Mouse (Mus musculus) liver, embryonic 12.5 days (tissue): ENCODE data around the gene Rnf187. TPM values are rescaled to one million over a fixed set of nuclear protein-coding genes. Genes with fewer than 3 reads are reported as not detected.
A peak's percentile ranks its signal among the peaks of the same experiment; 100 is the strongest.

Experiments
- ATAC-seq: fragments of 200-750 bp; cut with Nextera tagmentation; 2 replicates; pipeline ENCODE4 v1.8.0; 2017; ENCODE audit warnings: moderate number of reproducible peaks, mild to moderate bottlenecking, moderate library complexity
- H3K27ac ChIP-seq: fragments of 300-500 bp; sonication (generic); 2 replicates; pipeline ENCODE4 v1.5.1; 2016; ENCODE audit warnings: mild to moderate bottlenecking
- H3K27me3 ChIP-seq: fragments of 300-500 bp; sonication (generic); replicated peaks from 2 replicates; pipeline ENCODE4 v1.6.1; 2016; ENCODE audit warnings: mild to moderate bottlenecking, moderate library complexity
- H3K36me3 ChIP-seq: fragments of 300-500 bp; sonication (generic); 2 replicates; pipeline ENCODE4 v1.6.1; 2016; ENCODE audit warnings: mild to moderate bottlenecking, moderate library complexity
- H3K4me1 ChIP-seq: fragments of 300-500 bp; sonication (generic); 2 replicates; pipeline ENCODE4 v1.6.1; 2016
- H3K4me2 ChIP-seq: fragments of 300-500 bp; sonication (generic); 2 replicates; pipeline ENCODE4 v1.6.1; 2016; ENCODE audit warnings: mild to moderate bottlenecking, moderate library complexity
- H3K4me3 ChIP-seq: fragments of 300-500 bp; sonication (generic); 2 replicates; pipeline ENCODE4 v1.5.1; 2016; ENCODE audit warnings: mild to moderate bottlenecking, moderate library complexity
- H3K9ac ChIP-seq: fragments of 300-500 bp; sonication (generic); 2 replicates; pipeline ENCODE4 v1.6.1; 2016; ENCODE audit warnings: mild to moderate bottlenecking, moderate library complexity
- H3K9me3 ChIP-seq: fragments of 300-500 bp; sonication (generic); replicated peaks from 2 replicates; pipeline ENCODE4 v1.6.1; 2016; ENCODE audit warnings: mild to moderate bottlenecking, moderate library complexity
- WGBS: fragments of 180-500 bp; shearing (Covaris S2); methylation state at CpG from one replicate; pipeline ENCODE4 v1.1.7; 2016; ENCODE audit not compliant: insufficient replicate concordance; 5-methylcytosine and 5-hydroxymethylcytosine counted together
- polyA plus RNA-seq: library from polyadenylated mRNA; unstranded; fragments of >200 nt; fragmentation: Nextera tagmentation; extraction: Ambion mirVana; gene quantifications from 2 replicates; pipeline ENCODE4 v1.2.1, GENCODE M21; 2016

Gene Rnf187
- polyA plus RNA-seq, 1 experiment from 2014 or later = 207 TPM

GRCm38 (mm10) chr11:58978027-58978705 lies 39.5 kb upstream of the Rnf187 start, which contains the start of gene Trim11:
TSS of gene Trim11 (plus strand) at chr11:58978093.
- peaks cover 73% of the 10 kb centered on the region for H3K4me1 ChIP-seq

DNA sequence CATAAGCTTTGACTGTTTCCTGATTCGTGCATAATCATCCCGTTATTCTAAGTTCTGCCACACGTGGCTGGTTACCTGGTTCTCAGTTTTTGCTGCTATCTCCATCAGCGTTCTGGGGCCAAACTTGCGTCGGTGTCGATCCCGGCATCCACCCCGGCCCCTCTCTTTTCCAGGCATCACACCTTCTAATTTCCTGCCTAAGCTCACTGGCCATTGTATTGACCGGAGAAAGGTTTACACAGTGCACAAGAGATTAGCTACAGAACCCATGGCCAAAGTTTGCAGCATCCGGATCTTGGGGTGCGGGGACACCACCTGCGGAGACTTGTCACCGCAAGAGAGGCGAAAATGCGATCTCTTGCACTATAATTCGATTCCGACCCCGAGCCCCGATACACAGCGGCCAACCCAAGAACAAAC lies 38.9 kb upstream of the Rnf187 start:
- peak overlapping the region; percentile 95 for H3K9ac ChIP-seq
- H3K36me3 ChIP-seq = peaks cover 35% of the 10 kb centered on the region
- peak overlapping the region; percentile 91 for H3K4me2 ChIP-seq
- H3K4me1 ChIP-seq = peaks cover 70% of the 10 kb centered on the region
- H3K4me3 ChIP-seq = peak overlapping the region; percentile 96
- peak; percentile 25; the same call in 1 of the 2 replicates for ATAC-seq
- peak overlapping the region; percentile 88 for H3K27ac ChIP-seq
- H3K9me3 ChIP-seq = no peaks in the 10 kb centered on the region
- WGBS = under 1% methylated on average over 21 of the region's 21 CpGs
- H3K27me3 ChIP-seq = no peaks in the 10 kb centered on the region

More at GRCm38 (mm10) chr11:58978027-58978705, 39.5 kb upstream of the Rnf187 start, which contains the start of gene Trim11:
- H3K36me3 ChIP-seq = peaks cover 40% of the 10 kb centered on the region
- 1% methylated on average over 64 of the region's 64 CpGs for whole genome bisulfite sequencing
- H3K27me3 ChIP-seq = no peaks in the 10 kb centered on the region
- H3K4me2 ChIP-seq = peak within 1 kb of the TSS; percentile 91
- H3K9ac ChIP-seq = peak within 1 kb of the TSS; percentile 95
- peak within 1 kb of the TSS; percentile 88 for H3K27ac ChIP-seq
- H3K9me3 ChIP-seq = no peaks in the 10 kb centered on the region
- peak; percentile 65 for ATAC-seq
- peak within 1 kb of the TSS; percentile 96 for H3K4me3 ChIP-seq

DNA sequence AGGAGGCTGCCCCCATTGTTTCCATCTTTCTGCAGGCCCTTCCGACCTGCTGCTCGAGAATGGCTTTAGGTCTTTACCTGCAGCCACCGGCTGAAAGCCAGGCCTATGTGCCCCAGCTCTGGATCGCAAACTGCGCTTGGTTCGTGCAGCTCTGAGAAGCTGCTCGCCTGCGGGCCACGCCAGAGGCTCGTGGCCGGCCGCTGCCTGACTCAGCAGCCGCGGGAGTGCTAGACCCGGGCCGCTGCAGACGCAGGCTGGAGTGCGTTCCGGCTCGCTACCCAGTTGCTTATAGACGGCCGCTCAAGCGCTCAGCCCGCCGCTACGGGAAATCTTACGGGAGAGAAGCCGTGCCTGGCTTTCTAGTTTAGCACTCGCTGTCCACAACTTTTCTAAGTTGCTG lies 38.4 kb upstream of the Rnf187 start:
- Histone ChIP-seq H3K4me1 (peaks cover 66% of the 10 kb centered on the region), H3K27ac (peak overlapping the region; percentile 88), H3K27me3 (no peaks in the 10 kb centered on the region), H3K9me3 (no peaks in the 10 kb centered on the region), H3K4me3 (peak overlapping the region; percentile 96), H3K4me2 (peak overlapping the region; percentile 91), H3K9ac (peak overlapping the region; percentile 95), H3K36me3 (peaks cover 35% of the 10 kb centered on the region)
- ATAC-seq = peak; percentile 65
- WGBS = under 1% methylated on average over 29 of the region's 29 CpGs

GRCm38 (mm10) chr11:58974414-58974813 lies 35.7 kb upstream of the Rnf187 start:
- WGBS = 55% methylated on average over 3 of the region's 3 CpGs
- Histone ChIP-seq H3K36me3 (peaks cover 42% of the 10 kb centered on the region), H3K9me3 (no peaks in the 10 kb centered on the region), H3K9ac (no peak overlapping the region), H3K4me3 (no peak overlapping the region), H3K4me1 (peaks cover 50% of the 10 kb centered on the region), H3K27me3 (no peaks in the 10 kb centered on the region), H3K4me2 (no peak overlapping the region), H3K27ac (no peak overlapping the region)
- no peak for ATAC-seq

DNA sequence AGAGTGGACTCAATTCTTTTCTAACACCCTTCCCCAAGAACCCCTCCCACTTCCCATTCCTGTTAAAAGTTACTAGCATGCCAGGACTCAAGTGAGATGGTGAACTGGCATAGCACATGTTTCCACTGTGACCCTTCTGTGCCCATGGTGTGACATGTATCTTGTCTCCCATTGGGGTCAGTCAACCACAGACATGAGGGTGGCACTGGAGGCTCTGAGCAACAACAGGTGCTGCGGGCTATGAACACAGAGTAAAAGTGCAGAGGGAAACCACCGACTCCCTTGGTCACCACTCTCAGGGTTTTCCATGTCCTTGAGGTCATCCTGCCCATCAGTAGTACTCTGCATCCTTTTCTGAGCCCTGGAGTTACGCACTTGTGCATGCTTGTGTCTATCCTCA lies 33.1 kb upstream of the Rnf187 start:
- Histone ChIP-seq H3K4me3 (no peak overlapping the region), H3K27ac (no peak overlapping the region; the same call in 1 of the 2 replicates), H3K4me1 (peaks cover 49% of the 10 kb centered on the region), H3K36me3 (peaks cover 50% of the 10 kb centered on the region), H3K9ac (no peak overlapping the region), H3K9me3 (no peaks in the 10 kb centered on the region), H3K4me2 (no peak overlapping the region), H3K27me3 (no peaks in the 10 kb centered on the region)
- WGBS = 90% methylated on average over 3 of the region's 3 CpGs
- no peak for ATAC-seq

GRCm38 (mm10) chr11:58970831-58971530 lies 32.3 kb upstream of the Rnf187 start:
- H3K9ac ChIP-seq = no peak overlapping the region
- no peak overlapping the region; the same call in 1 of the 2 replicates for H3K27ac ChIP-seq
- no peak overlapping the region for H3K4me2 ChIP-seq
- H3K9me3 ChIP-seq = no peaks in the 10 kb centered on the region
- ATAC-seq = no peak
- H3K4me1 ChIP-seq = peaks cover 54% of the 10 kb centered on the region
- H3K4me3 ChIP-seq = no peak overlapping the region
- H3K36me3 ChIP-seq = peaks cover 50% of the 10 kb centered on the region
- H3K27me3 ChIP-seq = no peaks in the 10 kb centered on the region
- 83% methylated on average over 21 of the region's 21 CpGs for WGBS

DNA sequence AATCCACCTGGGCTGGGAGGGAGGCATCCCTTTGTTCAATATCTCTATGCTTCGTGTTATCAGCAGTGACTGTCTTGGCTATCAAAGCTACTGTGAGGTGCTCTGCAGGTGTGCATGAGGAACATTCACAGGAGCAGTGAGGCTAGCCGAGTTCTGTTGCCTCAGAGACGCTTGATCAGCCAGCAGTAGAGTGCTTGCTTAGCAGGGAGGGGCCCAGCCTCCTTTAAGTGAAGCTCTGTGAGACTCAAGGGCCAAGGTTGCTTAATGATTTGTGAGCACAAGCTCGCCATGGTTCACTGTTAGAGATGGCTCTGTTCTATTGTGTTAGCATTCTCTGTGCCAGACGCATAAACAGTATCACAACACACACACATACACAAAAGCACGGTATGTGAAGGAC lies 30.9 kb upstream of the Rnf187 start:
- Histone ChIP-seq H3K4me2 (no peak overlapping the region), H3K27me3 (0 out of 2 replicates have a peak, but pooled peaks cover 7% of the 10 kb centered on the region), H3K36me3 (peaks cover 45% of the 10 kb centered on the region), H3K9ac (no peak overlapping the region), H3K4me1 (peaks cover 54% of the 10 kb centered on the region), H3K4me3 (no peak overlapping the region), H3K9me3 (no peaks in the 10 kb centered on the region), H3K27ac (no peak overlapping the region)
- WGBS = 71% methylated on average over 6 of the region's 6 CpGs
- ATAC-seq = no peak

GRCm38 (mm10) chr11:58969027-58969426 lies 30.3 kb upstream of the Rnf187 start:
- WGBS = 76% methylated on average over 8 of the region's 8 CpGs
- Histone ChIP-seq H3K9ac (no peak overlapping the region), H3K27ac (no peak overlapping the region), H3K4me1 (peaks cover 49% of the 10 kb centered on the region), H3K36me3 (peaks cover 40% of the 10 kb centered on the region), H3K4me2 (no peak overlapping the region), H3K9me3 (no peaks in the 10 kb centered on the region), H3K27me3 (peaks cover 13% of the 10 kb centered on the region), H3K4me3 (no peak overlapping the region)
- ATAC-seq = no peak

DNA sequence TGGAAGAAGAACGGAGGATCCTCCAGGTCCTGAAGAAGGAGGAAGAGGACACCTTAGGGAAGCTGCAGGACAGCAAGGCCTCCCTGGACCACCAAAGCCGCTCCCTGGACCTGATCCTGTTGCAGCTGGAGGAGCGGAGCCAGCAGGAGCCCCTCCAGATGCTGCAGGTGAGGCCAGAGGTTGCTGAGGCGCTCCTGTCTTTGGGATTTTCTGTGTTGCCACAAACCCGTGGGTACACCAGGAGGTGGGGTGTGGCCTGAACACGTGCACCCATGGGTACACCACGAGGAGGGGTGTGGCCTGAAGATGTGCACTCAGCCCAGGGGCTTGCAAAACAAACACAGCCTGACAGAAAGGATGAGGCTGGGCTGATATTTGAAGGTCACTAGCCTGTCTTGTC lies 29.8 kb upstream of the Rnf187 start:
- no peak for ATAC-seq
- Histone ChIP-seq H3K36me3 (peaks cover 40% of the 10 kb centered on the region), H3K27me3 (peaks cover 17% of the 10 kb centered on the region), H3K27ac (no peak overlapping the region), H3K4me1 (peaks cover 48% of the 10 kb centered on the region), H3K9ac (no peak overlapping the region), H3K4me2 (no peak overlapping the region), H3K4me3 (no peak overlapping the region), H3K9me3 (no peaks in the 10 kb centered on the region)
- WGBS = 58% methylated on average over 7 of the region's 7 CpGs

DNA sequence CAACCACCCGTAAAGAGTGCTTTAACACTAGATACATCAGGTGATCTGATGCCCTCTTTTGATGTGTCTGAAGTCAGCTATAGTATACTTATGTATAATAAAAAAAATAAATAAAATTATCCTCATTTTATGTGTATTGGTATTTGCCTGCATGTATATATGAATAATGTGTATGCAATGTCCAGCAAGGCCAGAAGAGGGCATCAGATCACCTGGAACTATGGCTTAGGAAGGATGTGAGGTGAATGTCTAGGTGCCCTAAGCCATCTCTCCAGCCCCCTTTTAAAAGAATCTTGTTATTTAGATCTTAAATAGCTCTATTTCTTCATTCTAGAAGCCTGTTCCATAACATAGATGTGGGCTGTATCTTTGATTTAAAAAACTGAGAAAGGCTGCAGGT lies 28.6 kb upstream of the Rnf187 start:
- Histone ChIP-seq H3K27me3 (peaks cover 29% of the 10 kb centered on the region), H3K9ac (no peak overlapping the region), H3K4me3 (no peak overlapping the region), H3K9me3 (no peaks in the 10 kb centered on the region), H3K36me3 (peaks cover 36% of the 10 kb centered on the region), H3K4me2 (no peak overlapping the region), H3K4me1 (peaks cover 53% of the 10 kb centered on the region), H3K27ac (no peak overlapping the region)
- WGBS = 77% methylated on average over 1 of the region's 1 CpGs
- ATAC-seq = no peak

GRCm38 (mm10) chr11:58965001-58965760 lies 26.5 kb upstream of the Rnf187 start:
- Histone ChIP-seq H3K4me3 (no peak overlapping the region), H3K9ac (no peak overlapping the region), H3K4me1 (peaks cover 57% of the 10 kb centered on the region), H3K36me3 (peaks cover 14% of the 10 kb centered on the region), H3K27me3 (peaks cover 43% of the 10 kb centered on the region), H3K27ac (no peak overlapping the region), H3K4me2 (0 out of 2 replicates have a peak overlapping the region, but pooled peaks have one; percentile 21), H3K9me3 (peaks cover 8% of the 10 kb centered on the region; the same call in 1 of the 2 replicates)
- WGBS = 36% methylated on average over 12 of the region's 12 CpGs
- peak; percentile 35; the same call in 1 of the 2 replicates for ATAC-seq
